Mouse (Mus musculus) liver, embryonic 14.5 days (tissue): ENCODE data around the gene Capza1. TPM values are rescaled to one million over a fixed set of nuclear protein-coding genes. Genes with fewer than 3 reads are reported as not detected.

ENCODE experiments used
- ATAC-seq: fragments of 200-750 bp; cut with Nextera tagmentation; 2 replicates; pipeline ENCODE4 v1.8.0; 2017; ENCODE audit warnings: moderate number of reproducible peaks, mild to moderate bottlenecking, moderate library complexity; ENCODE audit not compliant: insufficient read depth
- DNase-seq, 3 experiments: peaks; one replicate each; pipeline ENCODE4 v3.0.0-alpha.2; 2012 to 2013; ENCODE audit warnings: low read depth in 3 of 3, low spot score in 3 of 3
- H3K27ac ChIP-seq: fragments of 300-500 bp; sonication (generic); 2 replicates; pipeline ENCODE4 v1.5.1; 2014; ENCODE audit warnings: moderate library complexity, mild to moderate bottlenecking, control low read depth, inconsistent platforms
- H3K27me3 ChIP-seq: fragments of 300-500 bp; sonication (generic); 2 replicates; pipeline ENCODE4 v1.6.1; 2014; ENCODE audit warnings: mild to moderate bottlenecking, low read length, moderate library complexity; ENCODE audit not compliant: control insufficient read depth, insufficient read depth
- H3K36me3 ChIP-seq: fragments of 300-500 bp; sonication (generic); replicated peaks from 2 replicates; pipeline ENCODE4 v1.6.1; 2014; ENCODE audit warnings: low read depth; ENCODE audit not compliant: control insufficient read depth, insufficient read depth
- H3K4me1 ChIP-seq, 2 experiments: fragments of 200-500 bp in 1 of 2; fragments of 300-500 bp in 1 of 2; sonication (generic) in 1 of 2; replicated peaks; 2 replicates each; pipeline ENCODE4 v1.6.1; 2012 to 2014; ENCODE audit warnings: antibody characterized with exemption in 1 of 2, inconsistent platforms in 1 of 2, low read length in 1 of 2; ENCODE audit not compliant: control insufficient read depth in 2 of 2, insufficient read depth in 2 of 2
- H3K4me2 ChIP-seq: fragments of 300-500 bp; sonication (generic); 2 replicates; pipeline ENCODE4 v1.6.1; 2014; ENCODE audit warnings: low read depth, mild to moderate bottlenecking, control low read depth, moderate library complexity
- H3K4me3 ChIP-seq, 2 experiments: fragments of 200-500 bp in 1 of 2; fragments of 300-500 bp in 1 of 2; sonication (generic) in 1 of 2; 2 replicates each; pipeline ENCODE4 v1.5.1; 2012 to 2014; ENCODE audit warnings: low read depth in 2 of 2, low read length in 2 of 2, mild to moderate bottlenecking in 2 of 2, control low read depth in 1 of 2, inconsistent platforms in 1 of 2, moderate library complexity in 1 of 2; ENCODE audit not compliant: insufficient read depth in 1 of 2
- H3K9ac ChIP-seq: fragments of 300-500 bp; sonication (generic); replicated peaks from 2 replicates; pipeline ENCODE4 v1.6.1; 2014; ENCODE audit warnings: mild to moderate bottlenecking, control low read depth, moderate library complexity
- H3K9me3 ChIP-seq: fragments of 300-500 bp; sonication (generic); 2 replicates; pipeline ENCODE4 v1.6.1; 2016; ENCODE audit warnings: low read length, mixed read lengths; ENCODE audit not compliant: control insufficient read depth
- CTCF ChIP-seq: IDR thresholded peaks from 2 replicates; pipeline ENCODE4 v1.5.1; 2016; ENCODE audit warnings: antibody characterized with exemption, low read depth, control low read depth
- EP300 ChIP-seq: IDR thresholded peaks from 2 replicates; pipeline ENCODE4 v1.6.1; 2016; ENCODE audit warnings: antibody characterized with exemption, low read depth
- WGBS: fragments of 180-500 bp; shearing (Covaris S2); extraction: QIAGEN DNeasy Blood & Tissue Kit; methylation state at CpG from one replicate; pipeline ENCODE4 v1.1.7; 2014; ENCODE audit not compliant: insufficient replicate concordance; 5-methylcytosine and 5-hydroxymethylcytosine counted together
- polyA plus RNA-seq, 2 experiments: library from polyadenylated mRNA; depleted of rRNA in 1 of 2; stranded (reverse) in 1 of 2; unstranded in 1 of 2; fragments of >200 nt; fragmentation: Nextera tagmentation in 1 of 2; extraction: Ambion mirVana in 1 of 2; gene quantifications; 2 replicates each; pipeline versions ENCODE4 v1.2.1 to v1.2.3; 2012 to 2014

Capza1 gene
- polyA plus RNA-seq, 2 experiments: 30.4 to 84.0 TPM

- H3K4me2 ChIP-seq: peak within 1 kb of the TSS; percentile 74
- H3K36me3 ChIP-seq: no peaks in the 10 kb centered on the region
- DNase-seq: peak in 2 of 3 experiments; percentile 20 to 29
- H3K27ac ChIP-seq: no peak within 1 kb of the TSS
- peaks cover 0 to 1% of the 10 kb centered on the region in 2 experiments; a peak in 1 of 4 replicates for H3K4me1 ChIP-seq
- no peak for TF ChIP-seq EP300
- no peak for TF ChIP-seq CTCF
- no peaks in the 10 kb centered on the region for H3K9me3 ChIP-seq
- H3K9ac ChIP-seq: no peak within 1 kb of the TSS
- WGBS: 2% methylated on average over 53 of the region's 56 CpGs
- H3K4me3 ChIP-seq: peak within 1 kb of the TSS; percentile 16 to 46
- H3K27me3 ChIP-seq: peaks cover 81% of the 10 kb centered on the region
- ATAC-seq: peak; percentile 66
These were observed 83.5 kb downstream of the Capza1 start, which contains the start of gene Ppm1j for GRCm38 (mm10) chr3:104780561-104781420. Gene Ppm1j (plus strand): TSS chr3:104781056.

GRCm38 (mm10) chr3:104779949-104780348 lies 84.4 kb downstream of the Capza1 start:
- TF ChIP-seq CTCF: peak; percentile 95
- no peak for TF ChIP-seq EP300
- Histone ChIP-seq H3K27me3 (peaks cover 81% of the 10 kb centered on the region), H3K9ac (no peak overlapping the region), H3K4me2 (no peak overlapping the region), H3K36me3 (no peaks in the 10 kb centered on the region), H3K4me1 (peaks cover 0 to 1% of the 10 kb centered on the region in 2 experiments; a peak in 1 of 4 replicates), H3K27ac (no peak overlapping the region), H3K4me3 (no peak overlapping the region), H3K9me3 (no peaks in the 10 kb centered on the region)
- 1% methylated on average over 7 of the region's 7 CpGs for WGBS
- ATAC-seq (no peak), DNase-seq (no peak)

DNA sequence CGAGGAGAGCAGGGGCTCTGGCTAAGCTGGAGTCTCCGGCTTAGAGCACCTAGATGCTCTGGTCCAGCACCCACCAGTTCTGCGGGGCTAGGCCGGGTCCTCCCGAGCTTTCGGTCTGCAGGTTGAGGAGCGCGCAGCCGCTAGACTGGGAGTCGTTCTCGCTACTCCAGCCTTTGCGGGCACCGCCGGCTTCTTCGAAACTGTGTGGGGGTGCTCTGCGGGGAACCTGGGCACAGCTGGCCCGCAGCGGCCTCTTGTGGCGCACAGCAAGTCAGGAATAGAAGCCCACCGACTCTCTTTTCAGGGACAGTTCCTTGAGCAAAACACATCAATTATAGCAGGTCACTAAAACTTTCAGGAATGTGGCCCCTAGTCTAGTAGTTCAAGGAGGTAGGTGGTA lies 87.0 kb downstream of the Capza1 start:
- H3K36me3 ChIP-seq: no peaks in the 10 kb centered on the region
- H3K27ac ChIP-seq: no peak overlapping the region
- H3K9me3 ChIP-seq: no peaks in the 10 kb centered on the region
- 0 out of 2 replicates have a peak overlapping the region, but pooled peaks have one; percentile 21 for H3K4me2 ChIP-seq
- no peak overlapping the region for H3K4me3 ChIP-seq
- ATAC-seq (no peak), DNase-seq (no peak)
- WGBS: 4% methylated on average over 20 of the region's 20 CpGs
- peaks cover 64% of the 10 kb centered on the region for H3K27me3 ChIP-seq
- TF ChIP-seq EP300 (no peak), CTCF (peak; percentile 45)
- H3K4me1 ChIP-seq: peaks cover 0 to 1% of the 10 kb centered on the region in 2 experiments; a peak in 1 of 4 replicates
- no peak overlapping the region for H3K9ac ChIP-seq

DNA sequence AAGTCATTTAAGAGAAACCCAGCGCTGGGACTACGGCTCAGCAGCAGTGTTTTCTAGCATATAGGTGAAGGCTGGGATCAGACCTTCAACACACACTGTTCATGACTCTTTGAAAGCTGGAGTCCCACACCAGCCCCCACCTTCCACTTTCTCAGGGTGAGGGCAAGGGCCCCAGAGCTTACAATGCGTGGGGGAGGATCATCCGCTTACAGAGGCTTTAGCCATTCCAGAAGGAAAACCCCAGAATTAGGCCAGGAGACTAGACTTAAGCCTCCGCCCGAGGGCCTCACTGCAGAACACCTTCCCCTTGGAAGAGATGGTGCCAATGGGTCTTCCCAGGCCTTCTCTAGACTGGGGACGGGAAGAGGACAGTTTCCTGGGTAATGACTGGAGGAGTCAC lies 91.0 kb downstream of the Capza1 start:
- no peak for ATAC-seq
- Histone ChIP-seq H3K9ac (no peak overlapping the region), H3K4me1 (no peaks in the 10 kb centered on the region), H3K27ac (no peak overlapping the region), H3K27me3 (peaks cover 23% of the 10 kb centered on the region), H3K4me3 (no peak overlapping the region), H3K36me3 (no peaks in the 10 kb centered on the region), H3K4me2 (no peak overlapping the region), H3K9me3 (no peaks in the 10 kb centered on the region)
- WGBS: 70% methylated on average over 7 of the region's 7 CpGs
- DNase-seq: no peak
- no peak for TF ChIP-seq EP300
- no peak for TF ChIP-seq CTCF

Other genes with a start within 250 kb of the Capza1 start
- gene Slc16a1, start 225.8 kb downstream of the Capza1 start, polyA plus RNA-seq (2012; rRNA removed): 34.1 and 38.6 TPM in 2 replicates
- 83.8 and 93.9 TPM in 2 replicates for gene Slc16a1, start 225.8 kb downstream of the Capza1 start, polyA plus RNA-seq (2014; fragmentation: Nextera tagmentation; extraction: Ambion mirVana)
- 0.17 and 0.28 TPM in 2 replicates for gene Ppm1j, start 83.4 kb downstream of the Capza1 start, polyA plus RNA-seq (2012; rRNA removed)
- gene Ppm1j, start 83.4 kb downstream of the Capza1 start, polyA plus RNA-seq (2014; fragmentation: Nextera tagmentation; extraction: Ambion mirVana): not detected in 2 replicates
- gene Fam19a3, start 82.7 kb downstream of the Capza1 start, polyA plus RNA-seq (2012; rRNA removed): 0.01 TPM in 1 of 2 replicates, not detected in the other
- not detected in 2 replicates for gene Fam19a3, start 82.7 kb downstream of the Capza1 start, polyA plus RNA-seq (2014; fragmentation: Nextera tagmentation; extraction: Ambion mirVana)
- gene Rhoc, start 76.1 kb downstream of the Capza1 start, polyA plus RNA-seq (2012; rRNA removed): 14.5 and 14.8 TPM in 2 replicates
- 14.5 and 16.5 TPM in 2 replicates for gene Rhoc, start 76.1 kb downstream of the Capza1 start, polyA plus RNA-seq (2014; fragmentation: Nextera tagmentation; extraction: Ambion mirVana)
- gene Mov10, start 45.9 kb downstream of the Capza1 start, polyA plus RNA-seq (2012; rRNA removed): 8.1 and 8.3 TPM in 2 replicates
- 16.3 and 19.8 TPM in 2 replicates for gene Mov10, start 45.9 kb downstream of the Capza1 start, polyA plus RNA-seq (2014; fragmentation: Nextera tagmentation; extraction: Ambion mirVana)
- gene St7l, start 500 bp downstream of the Capza1 start, polyA plus RNA-seq (2012; rRNA removed): 3.0 and 3.9 TPM in 2 replicates
- gene St7l, start 500 bp downstream of the Capza1 start, polyA plus RNA-seq (2014; fragmentation: Nextera tagmentation; extraction: Ambion mirVana): 8.9 and 11.1 TPM in 2 replicates
- gene Wnt2b, start 97.4 kb upstream of the Capza1 start, polyA plus RNA-seq (2012; rRNA removed): 0.04 and 0.06 TPM in 2 replicates
- gene Wnt2b, start 97.4 kb upstream of the Capza1 start, polyA plus RNA-seq (2014; fragmentation: Nextera tagmentation; extraction: Ambion mirVana): 0.13 TPM in 1 of 2 replicates, not detected in the other
- gene Cttnbp2nl, start 188.6 kb upstream of the Capza1 start, polyA plus RNA-seq (2012; rRNA removed): 0.52 and 0.65 TPM in 2 replicates
- 1.9 and 2.1 TPM in 2 replicates for gene Cttnbp2nl, start 188.6 kb upstream of the Capza1 start, polyA plus RNA-seq (2014; fragmentation: Nextera tagmentation; extraction: Ambion mirVana)
- gene 4930564D02Rik, start 202.3 kb upstream of the Capza1 start, polyA plus RNA-seq (2012; rRNA removed): not detected in 2 replicates
- gene 4930564D02Rik, start 202.3 kb upstream of the Capza1 start, polyA plus RNA-seq (2014; fragmentation: Nextera tagmentation; extraction: Ambion mirVana): not detected in 2 replicates